Mouse (Mus musculus) kidney, embryonic 14.5 days (tissue): ENCODE results near the gene Mylip. TPM values are rescaled to one million over a fixed set of nuclear protein-coding genes. Genes with fewer than 3 reads are reported as not detected.

Source experiments
- polyA plus RNA-seq: library from polyadenylated mRNA; unstranded; fragments of >200 nt; fragmentation: Nextera tagmentation; extraction: Ambion mirVana; gene quantifications from 2 replicates; pipeline ENCODE4 v1.2.1, GENCODE M21; 2014

The Mylip gene
- polyA plus RNA-seq, 1 experiment from 2014 or later, result 7.7 TPM

Other genes starting within 250 kb of the Mylip start
- 38.7 and 48.9 TPM in 2 replicates for gene Gmpr, start 117.7 kb downstream of the Mylip start, polyA plus RNA-seq